Mouse (Mus musculus) heart, adult 2 months (tissue): Measurements from ENCODE around the gene Glis1.

Experiments used
- CTCF ChIP-seq: fragments of 200-600 bp; IDR thresholded peaks from 2 replicates; pipeline ENCODE4 v1.8.1; 2022; ENCODE audit warnings: antibody characterized with exemption, mild to moderate bottlenecking, moderate library complexity
- POLR2A ChIP-seq: fragments of 200-500 bp; IDR thresholded peaks from 2 replicates; pipeline ENCODE4 v1.6.1; 2011; ENCODE audit warnings: mild to moderate bottlenecking, low read depth, low read length, control low read depth; ENCODE audit not compliant: insufficient read depth

- TF ChIP-seq CTCF (no peak), POLR2A (no peak)
Measured at GRCm38 (mm10) chr4:107638303-107638702, 203.9 kb downstream of the Glis1 start.
